Mouse (Mus musculus) lung, postnatal 0 days (tissue): Measurements from ENCODE around the gene Ano3. TPM values are rescaled to one million over a fixed set of nuclear protein-coding genes. Genes with fewer than 3 reads are reported as not detected.

Experiments used
- ATAC-seq: fragments of 200-750 bp; cut with Nextera tagmentation; 2 replicates; pipeline ENCODE4 v1.8.0; 2017; ENCODE audit warnings: moderate library complexity
- DNase-seq: peaks from one replicate; pipeline ENCODE4 v3.0.0-alpha.2; 2016; ENCODE audit warnings: low spot score
- H3K27ac ChIP-seq: fragments of 300-500 bp; sonication (generic); 2 replicates; pipeline ENCODE4 v1.5.1; 2014; ENCODE audit warnings: antibody characterized with exemption, mild to moderate bottlenecking, low read length, mixed read lengths
- H3K27me3 ChIP-seq: fragments of 300-500 bp; sonication (generic); replicated peaks from 2 replicates; pipeline ENCODE4 v1.6.1; 2014; ENCODE audit warnings: low read length, mixed read lengths; ENCODE audit not compliant: insufficient read depth
- H3K36me3 ChIP-seq: fragments of 300-500 bp; sonication (generic); 2 replicates; pipeline ENCODE4 v1.6.1; 2014; ENCODE audit warnings: low read length, mixed read lengths; ENCODE audit not compliant: insufficient read depth
- H3K4me1 ChIP-seq: fragments of 300-500 bp; sonication (generic); 2 replicates; pipeline ENCODE4 v1.6.1; 2014; ENCODE audit warnings: antibody characterized with exemption, low read depth, low read length, mixed read lengths; ENCODE audit not compliant: insufficient read depth
- H3K4me2 ChIP-seq: fragments of 300-500 bp; sonication (generic); replicated peaks from 2 replicates; pipeline ENCODE4 v1.6.1; 2014; ENCODE audit warnings: low read depth, mild to moderate bottlenecking, low read length, moderate library complexity, mixed read lengths
- H3K4me3 ChIP-seq: fragments of 300-500 bp; sonication (generic); 2 replicates; pipeline ENCODE4 v1.5.1; 2014; ENCODE audit warnings: low read depth, low read length
- H3K9ac ChIP-seq: fragments of 300-500 bp; sonication (generic); replicated peaks from 2 replicates; pipeline ENCODE4 v1.6.1; 2014; ENCODE audit warnings: low read depth, mild to moderate bottlenecking
- H3K9me3 ChIP-seq: fragments of 300-500 bp; sonication (generic); 2 replicates; pipeline ENCODE4 v1.6.1; 2016; ENCODE audit warnings: low read length, mixed read lengths
- CTCF ChIP-seq: IDR thresholded peaks from 2 replicates; pipeline ENCODE4 v1.5.1; 2016; ENCODE audit warnings: antibody characterized with exemption, mild to moderate bottlenecking
- EP300 ChIP-seq: IDR thresholded peaks from 2 replicates; pipeline ENCODE4 v1.6.1; 2016; ENCODE audit warnings: antibody characterized with exemption, mild to moderate bottlenecking, control low read depth
- WGBS: fragments of 180-500 bp; shearing (Covaris S2); extraction: QIAGEN DNeasy Blood & Tissue Kit; methylation state at CpG from one replicate; pipeline ENCODE4 v1.1.7; 2014; 5-methylcytosine and 5-hydroxymethylcytosine counted together
- polyA plus RNA-seq: library from polyadenylated mRNA; unstranded; fragments of >200 nt; fragmentation: Nextera tagmentation; extraction: Ambion mirVana; gene quantifications from 2 replicates; pipeline ENCODE4 v1.2.1, GENCODE M21; 2015

The Ano3 gene
- polyA plus RNA-seq, 1 experiment from 2014 or later: 0.06 TPM

DNA sequence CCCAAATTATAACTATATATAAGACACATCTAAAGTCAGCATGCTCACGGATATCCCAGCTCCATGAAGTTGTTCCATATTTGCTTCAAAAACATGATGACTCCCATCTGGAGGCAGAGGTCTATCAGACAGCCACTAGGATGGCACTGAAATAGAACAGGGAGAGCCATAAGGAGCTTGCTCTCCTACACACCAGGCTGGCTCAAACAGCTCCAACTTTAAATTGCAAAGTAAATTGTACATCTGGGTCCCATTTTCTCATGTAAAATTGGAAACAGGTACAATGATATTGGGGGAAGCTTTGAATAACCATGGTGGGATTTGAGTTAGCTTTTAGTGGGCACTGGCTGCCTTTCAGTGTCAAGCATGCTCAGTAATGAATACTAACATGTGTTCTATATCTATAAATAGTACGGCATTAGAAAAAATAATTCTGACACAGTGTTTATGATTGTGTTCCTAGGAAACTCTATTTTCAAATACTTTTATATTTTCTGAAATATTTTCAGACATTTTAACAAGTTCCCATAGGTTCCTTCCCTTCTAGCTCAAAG, 279.6 kb downstream of the Ano3 start:
- Histone ChIP-seq H3K4me2 (no peak overlapping the region), H3K27ac (no peak overlapping the region), H3K4me1 (no peaks in the 10 kb centered on the region), H3K4me3 (no peak overlapping the region), H3K9ac (no peak overlapping the region), H3K27me3 (no peaks in the 10 kb centered on the region), H3K9me3 (no peaks in the 10 kb centered on the region), H3K36me3 (no peaks in the 10 kb centered on the region)
- ATAC-seq: no peak
- WGBS: 74% methylated on average over 2 of the region's 2 CpGs
- DNase-seq: no peak
- TF ChIP-seq CTCF (no peak), EP300 (no peak)

DNA sequence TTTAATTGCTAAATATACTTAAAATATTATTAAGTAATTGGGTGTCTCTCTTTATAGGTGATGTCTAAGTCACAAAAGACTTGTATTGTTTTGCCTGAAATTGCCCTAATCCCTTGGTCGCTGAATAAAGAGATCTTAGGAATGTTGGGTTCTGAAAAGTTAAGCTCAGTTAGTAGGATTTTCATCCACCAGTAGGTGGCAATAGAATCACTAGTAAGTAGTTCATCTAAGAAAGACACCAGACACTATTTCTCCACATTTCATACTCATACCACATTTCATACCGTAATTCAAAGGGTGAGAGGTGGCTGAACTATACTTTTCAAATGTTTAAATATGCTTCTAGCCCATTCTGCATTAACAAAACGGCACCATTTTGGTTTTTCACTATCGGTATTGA, 287.4 kb downstream of the Ano3 start:
- no peak for ATAC-seq
- no peak overlapping the region for H3K27ac ChIP-seq
- no peaks in the 10 kb centered on the region for H3K27me3 ChIP-seq
- WGBS: 42% methylated on average over 4 of the region's 4 CpGs
- H3K4me1 ChIP-seq: no peaks in the 10 kb centered on the region
- H3K4me3 ChIP-seq: no peak overlapping the region
- DNase-seq: peak; percentile 58
- H3K9ac ChIP-seq: no peak overlapping the region
- H3K4me2 ChIP-seq: no peak overlapping the region
- no peaks in the 10 kb centered on the region for H3K36me3 ChIP-seq
- no peaks in the 10 kb centered on the region for H3K9me3 ChIP-seq
- TF ChIP-seq CTCF (peak; percentile 61), EP300 (no peak)

DNA sequence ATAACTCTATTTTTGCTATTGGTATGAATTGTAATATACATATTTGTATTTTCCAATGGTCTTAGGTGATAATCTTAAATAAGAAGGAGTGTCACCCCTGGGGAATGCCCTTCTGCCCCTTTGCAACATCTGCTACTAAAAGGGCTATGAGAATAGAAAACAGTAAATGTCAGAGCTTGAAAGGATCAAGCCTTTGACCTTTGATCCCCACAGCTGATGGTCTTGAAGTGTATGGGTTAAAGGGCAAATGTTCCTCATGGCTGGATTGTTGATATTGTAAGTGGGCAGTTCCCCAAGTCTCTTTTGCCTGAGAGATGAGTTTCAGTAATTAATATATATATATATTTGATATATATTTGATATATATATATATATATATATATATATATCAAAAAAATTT, 305.9 kb downstream of the Ano3 start:
- TF ChIP-seq EP300 (no peak), CTCF (no peak)
- Histone ChIP-seq H3K27ac (no peak overlapping the region), H3K9ac (no peak overlapping the region), H3K27me3 (no peaks in the 10 kb centered on the region), H3K9me3 (no peaks in the 10 kb centered on the region), H3K4me1 (no peaks in the 10 kb centered on the region), H3K4me3 (no peak overlapping the region), H3K36me3 (no peaks in the 10 kb centered on the region), H3K4me2 (no peak overlapping the region)
- DNase-seq: no peak
- ATAC-seq: no peak

DNA sequence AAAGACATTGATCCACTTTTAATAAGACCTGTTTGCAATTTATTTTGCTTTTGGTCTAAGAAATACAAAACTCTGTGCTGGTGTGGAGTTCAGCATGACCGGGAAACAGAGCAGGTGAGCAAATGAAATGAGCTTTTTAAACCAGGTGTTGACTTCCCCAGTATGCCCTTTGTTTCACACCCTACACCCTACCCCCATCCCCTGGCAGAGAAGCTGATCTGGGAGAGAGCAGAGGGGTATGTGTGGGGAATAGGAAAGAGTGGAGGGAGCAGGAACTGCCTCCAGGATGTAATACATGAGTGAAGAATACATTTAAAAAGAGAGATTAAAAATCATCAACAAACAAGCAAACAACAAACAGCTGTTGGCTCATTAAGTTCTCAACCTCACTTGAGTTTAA, 306.4 kb downstream of the Ano3 start:
- Histone ChIP-seq H3K9me3 (no peaks in the 10 kb centered on the region), H3K27me3 (no peaks in the 10 kb centered on the region), H3K4me2 (no peak overlapping the region), H3K4me1 (no peaks in the 10 kb centered on the region), H3K4me3 (no peak overlapping the region), H3K9ac (no peak overlapping the region), H3K27ac (no peak overlapping the region), H3K36me3 (no peaks in the 10 kb centered on the region)
- DNase-seq (no peak), ATAC-seq (no peak)
- 59% methylated on average over 1 of the region's 1 CpGs for WGBS
- no peak for TF ChIP-seq EP300
- TF ChIP-seq CTCF: no peak

Other genes with a start within 250 kb of the Ano3 start
- gene Muc15, start 229.6 kb downstream of the Ano3 start, polyA plus RNA-seq: 0.24 TPM in 1 of 2 replicates, not detected in the other
- gene Gm13941, start 155.1 kb upstream of the Ano3 start, polyA plus RNA-seq: not detected in 2 replicates
- not detected in 2 replicates for gene Gm15130, start 202.0 kb upstream of the Ano3 start, polyA plus RNA-seq